Comparison of ENCODE assay signal across 19 mouse cellular contexts in the genomic region with DNA sequence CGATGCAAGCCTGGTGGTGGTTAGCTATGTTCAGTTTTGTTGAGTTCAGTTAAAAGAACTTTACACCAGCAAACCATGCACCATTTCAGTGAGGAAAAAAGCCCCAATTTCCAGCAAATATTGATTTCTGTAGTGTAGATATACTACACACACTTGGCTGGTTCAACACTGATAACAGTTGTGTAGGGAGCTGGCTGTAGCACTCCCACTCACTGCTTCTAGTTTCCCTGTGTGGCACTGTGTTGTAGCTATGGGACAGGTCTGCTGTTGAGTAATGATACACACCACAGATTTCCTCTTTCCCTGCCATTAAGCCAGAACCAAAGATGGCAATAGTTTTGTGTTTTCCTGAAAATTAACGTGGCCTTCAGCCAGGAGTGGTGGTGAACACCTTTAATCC.
"Had no signal": no experiment of that assay in that cellular context is flagged by ENCODE, and none has a peak within 500 bp of the region (broad histone marks: within the 10 kb centered on the region; RNA-seq: fewer than 3 reads in every experiment).

No protein-coding gene starts in this region.

- H3K27ac ChIP-seq: limb, embryonic 10.5 days; limb, embryonic 13.5 days; lung, embryonic 15.5 days; neural tube, embryonic 13.5 days; stomach, embryonic 15.5 days had no signal

- H3K4me2 ChIP-seq: limb, embryonic 13.5 days; lung, embryonic 15.5 days; midbrain, embryonic 11.5 days; neural tube, embryonic 13.5 days; stomach, embryonic 15.5 days had no signal

- H3K9ac ChIP-seq: limb, embryonic 13.5 days; lung, embryonic 15.5 days; neural tube, embryonic 13.5 days; stomach, embryonic 15.5 days had no signal

- H3K4me3 ChIP-seq: limb, embryonic 10.5 days; limb, embryonic 13.5 days; lung, embryonic 15.5 days; myocyte; neural tube, embryonic 13.5 days; stomach, embryonic 15.5 days had no signal

- DNase-seq: kidney, adult 2 months; kidney, postnatal 10 days; kidney, postnatal 36 days; layer of hippocampus, adult 9-11 months; lung, postnatal 10 days; lung, postnatal 36 days; retina, postnatal 1 day; right cerebral cortex, postnatal 25 days; spleen, adult 18-20 months; thymus, postnatal 25 days had no signal

- ATAC-seq: intestine, postnatal 0 days; midbrain, embryonic 16.5 days had no signal

- H3K9me3 ChIP-seq: limb, embryonic 10.5 days; limb, embryonic 13.5 days; lung, embryonic 15.5 days; neural tube, embryonic 13.5 days; stomach, embryonic 15.5 days had no signal

- H3K27me3 ChIP-seq: limb, embryonic 13.5 days; lung, embryonic 15.5 days; neural tube, embryonic 13.5 days; stomach, embryonic 15.5 days had no signal
